Mouse (Mus musculus) right cerebral cortex, postnatal 25 days (tissue): ENCODE data around the gene Polr2a.

Experiments used
- DNase-seq: peaks from one replicate; pipeline ENCODE4 v3.0.0; 2022

Gene Polr2a

GRCm38 (mm10) chr11:69781828-69782227, 23.4 kb upstream of the Polr2a start:
- DNase-seq = peak; percentile 3

GRCm38 (mm10) chr11:69778985-69779384, 20.5 kb upstream of the Polr2a start:
- DNase-seq = no peak

- no peak for DNase-seq
Measured at GRCm38 (mm10) chr11:69778258-69778982, 20.0 kb upstream of the Polr2a start.

- no peak for DNase-seq
Measured at GRCm38 (mm10) chr11:69777504-69778257, 19.2 kb upstream of the Polr2a start.

GRCm38 (mm10) chr11:69776488-69776887, 18.1 kb upstream of the Polr2a start:
- no peak for DNase-seq

- no peak for DNase-seq
Measured at GRCm38 (mm10) chr11:69775716-69776115, 17.3 kb upstream of the Polr2a start.

- no peak for DNase-seq
Measured at GRCm38 (mm10) chr11:69774961-69775360, 16.5 kb upstream of the Polr2a start.

- DNase-seq = no peak
Measured at GRCm38 (mm10) chr11:69767625-69767909, 9.1 kb upstream of the Polr2a start.

GRCm38 (mm10) chr11:69766872-69767624, 8.6 kb upstream of the Polr2a start:
- no peak for DNase-seq

- peak; percentile 72 for DNase-seq
Measured at GRCm38 (mm10) chr11:69766126-69766609, 7.7 kb upstream of the Polr2a start.

GRCm38 (mm10) chr11:69765221-69766125, 7.0 kb upstream of the Polr2a start, which contains the start of gene Zbtb4:
Gene Zbtb4 (plus strand): TSS chr11:69765912.
- DNase-seq = no peak

GRCm38 (mm10) chr11:69763551-69763950, 5.1 kb upstream of the Polr2a start:
- no peak for DNase-seq

GRCm38 (mm10) chr11:69761868-69762267, 3.4 kb upstream of the Polr2a start, which contains the start of gene Slc35g3:
Gene Slc35g3 (minus strand): TSS chr11:69761968.
- no peak for DNase-seq

- no peak for DNase-seq
Measured at GRCm38 (mm10) chr11:69760901-69761200, 2.4 kb upstream of the Polr2a start.

- no peak for DNase-seq
Measured at GRCm38 (mm10) chr11:69760160-69760900, 1.9 kb upstream of the Polr2a start.

GRCm38 (mm10) chr11:69758971-69759721, 709 bp upstream of the Polr2a start:
- peak; percentile 81 for DNase-seq

- peak; percentile 98 for DNase-seq
Measured at GRCm38 (mm10) chr11:69758090-69758456, 364 bp downstream of the Polr2a start.

- no peak for DNase-seq
Measured at GRCm38 (mm10) chr11:69757303-69758089, 941 bp downstream of the Polr2a start.

- no peak for DNase-seq
Measured at GRCm38 (mm10) chr11:69754701-69755100, 3.7 kb downstream of the Polr2a start.

- DNase-seq = no peak
Measured at GRCm38 (mm10) chr11:69754233-69754632, 4.2 kb downstream of the Polr2a start.
